Mouse (Mus musculus): Measurements from ENCODE around the gene Slc35b1. TPM values are rescaled to one million over a fixed set of nuclear protein-coding genes. Genes with fewer than 3 reads are reported as not detected.

Slc35b1 gene
- total RNA-seq, 2 experiments from 2014 or later: 36.6 to 43.4 TPM

DNA sequence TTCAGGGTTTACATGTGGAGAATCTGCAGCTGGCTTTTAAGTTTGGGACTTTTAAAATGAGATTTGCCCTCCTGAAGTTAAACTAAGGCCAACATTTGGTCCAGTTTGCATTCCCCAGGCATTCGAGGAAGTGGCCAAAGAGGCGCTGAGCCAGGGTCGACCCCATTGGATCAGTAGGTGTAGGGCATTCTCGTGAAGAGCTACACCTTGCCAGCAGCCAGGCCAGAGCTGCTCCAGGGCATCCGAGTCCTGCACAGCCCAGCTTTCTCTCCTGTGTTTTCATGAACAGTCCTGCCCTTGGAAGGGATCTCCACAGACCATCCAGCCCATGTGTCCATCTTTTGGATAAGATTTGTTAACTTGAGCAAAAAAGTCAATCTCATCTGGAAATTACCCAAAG is 20.1 kb upstream of the Slc35b1 start:
- DNase-seq (ENCODE audit: low spot score): no peak
- intact Hi-C loops (cut with DNase I): no loop called here

DNA sequence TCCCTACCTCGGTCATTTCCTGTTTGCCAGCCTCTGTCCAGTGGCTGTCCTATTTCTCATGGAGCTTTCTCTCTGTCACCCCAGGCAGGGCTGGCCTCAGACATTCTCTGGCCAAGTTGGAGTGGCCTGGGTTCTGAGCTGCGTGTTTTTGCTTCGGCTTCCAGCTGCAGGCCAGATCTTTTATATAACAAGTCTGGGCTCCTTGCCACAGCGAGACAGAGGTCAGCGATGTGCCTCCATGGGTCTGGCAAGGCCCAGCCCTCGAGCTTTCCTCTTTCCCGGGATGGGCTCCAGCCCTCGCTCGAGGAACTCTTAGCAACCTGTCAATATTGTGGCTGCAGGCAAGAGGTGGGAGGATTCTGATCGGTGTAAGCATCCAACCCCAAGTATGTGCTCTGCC is 18.9 kb upstream of the Slc35b1 start:
- intact Hi-C loops (cut with DNase I): loop anchor here (5.0 kb wide), 1 partner anchor 108 kb away; no protein-coding TSS in a partner anchor
- peak; percentile 91 for DNase-seq (ENCODE audit: low spot score)

DNA sequence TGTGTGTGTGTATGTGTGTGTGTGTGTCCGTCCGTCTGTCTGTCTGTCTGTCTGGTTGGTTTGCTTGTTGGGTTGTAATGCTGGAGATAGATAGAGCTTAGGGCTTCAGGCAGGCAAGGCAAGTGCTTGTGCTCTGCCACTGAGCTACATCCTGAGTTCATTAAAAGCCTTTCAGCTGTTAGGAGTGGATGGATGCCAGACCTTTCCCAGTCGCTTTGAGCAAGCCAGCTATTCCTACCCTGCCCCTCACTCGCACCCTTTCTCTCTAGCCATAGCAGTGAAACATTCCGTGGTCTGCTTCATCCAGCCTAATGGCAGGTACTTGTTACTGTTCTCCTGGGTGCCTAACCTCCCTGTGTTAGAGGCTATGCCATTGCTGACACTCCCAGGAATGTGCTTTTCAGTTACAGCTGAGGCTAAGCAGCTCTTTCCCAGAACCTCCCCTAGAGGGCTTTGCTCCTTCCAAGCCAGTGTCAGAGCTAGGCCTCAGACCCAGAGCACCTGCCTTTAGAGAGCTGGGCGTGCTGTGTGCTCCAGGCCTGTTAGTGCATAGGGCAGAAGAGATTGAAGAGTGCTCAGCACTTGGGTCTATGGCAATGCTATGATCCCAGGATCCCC is 18.1 kb upstream of the Slc35b1 start:
- intact Hi-C loops (cut with DNase I): loop anchor here (5.0 kb wide), 1 partner anchor 109 kb away; no protein-coding TSS in a partner anchor
- no peak for DNase-seq (ENCODE audit: low spot score)

DNA sequence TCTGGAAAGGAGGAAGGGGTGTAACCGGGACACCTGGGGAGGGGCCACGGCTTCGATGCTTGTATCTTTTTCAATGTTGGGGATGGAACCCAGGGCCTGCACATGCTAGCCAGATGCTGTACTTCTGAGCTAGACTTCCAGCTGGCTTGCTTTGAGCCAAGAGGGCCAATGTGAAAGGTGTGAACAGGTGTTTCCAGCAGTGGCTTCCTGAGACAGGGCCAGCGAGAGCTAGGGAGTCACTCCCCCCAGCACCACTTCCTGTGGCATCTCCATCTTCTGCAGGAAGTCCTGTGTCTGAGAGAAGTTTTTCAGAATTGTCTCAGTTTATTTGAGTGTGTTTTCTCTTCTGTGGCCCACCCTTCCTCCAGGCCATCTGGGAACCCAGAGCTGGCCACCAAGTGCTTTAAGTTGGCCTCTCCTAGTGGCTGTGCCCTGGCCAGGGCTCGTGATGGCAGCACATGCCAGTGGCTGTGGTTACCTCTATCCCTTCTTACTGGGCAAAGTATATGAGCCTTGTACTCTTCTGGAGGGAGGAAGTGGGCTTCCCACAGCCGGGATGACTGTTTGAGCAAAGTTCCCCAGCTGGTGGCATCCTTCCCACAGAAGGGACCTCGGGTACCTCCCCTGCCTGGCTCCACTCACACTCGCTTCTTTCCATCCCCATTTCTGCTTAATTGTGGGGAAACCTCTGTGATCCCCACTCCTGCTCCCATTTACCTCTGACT is 17.3 kb upstream of the Slc35b1 start:
- intact Hi-C loops (cut with DNase I): loop anchor here (5.0 kb wide), 1 partner anchor 110 kb away; no protein-coding TSS in a partner anchor
- DNase-seq (ENCODE audit: low spot score): no peak

DNA sequence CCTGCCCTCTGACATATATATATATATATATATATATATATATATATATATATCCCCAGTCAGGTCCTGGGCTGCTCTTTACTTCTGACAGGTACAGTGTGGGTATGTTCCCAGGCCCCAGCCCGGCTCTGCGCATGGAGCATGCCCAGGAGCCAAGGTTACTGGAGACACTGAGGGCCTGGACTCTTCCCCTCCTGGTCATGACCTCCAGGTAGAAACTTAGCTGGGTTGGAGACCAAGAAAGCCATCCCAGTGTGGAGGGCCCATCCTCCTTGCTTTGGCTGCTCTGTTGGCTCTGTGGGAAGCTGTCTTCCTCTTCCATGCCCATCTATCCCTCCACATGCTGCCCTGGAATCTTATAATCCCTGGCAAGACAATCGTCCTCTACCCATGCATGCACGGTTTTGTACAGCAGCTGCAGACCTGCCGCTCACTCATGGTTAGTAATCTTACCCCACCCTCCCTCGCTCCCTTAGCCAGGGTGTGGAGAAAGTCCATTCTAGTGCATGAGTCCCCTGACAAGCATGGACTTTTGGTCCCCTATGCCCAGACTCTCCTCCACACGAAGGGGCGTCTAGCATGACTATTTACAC is 16.2 kb upstream of the Slc35b1 start:
- no peak for DNase-seq (ENCODE audit: low spot score)
- intact Hi-C loops (cut with DNase I): loop anchor here (5.0 kb wide), 1 partner anchor 111 kb away; no protein-coding TSS in a partner anchor

DNA sequence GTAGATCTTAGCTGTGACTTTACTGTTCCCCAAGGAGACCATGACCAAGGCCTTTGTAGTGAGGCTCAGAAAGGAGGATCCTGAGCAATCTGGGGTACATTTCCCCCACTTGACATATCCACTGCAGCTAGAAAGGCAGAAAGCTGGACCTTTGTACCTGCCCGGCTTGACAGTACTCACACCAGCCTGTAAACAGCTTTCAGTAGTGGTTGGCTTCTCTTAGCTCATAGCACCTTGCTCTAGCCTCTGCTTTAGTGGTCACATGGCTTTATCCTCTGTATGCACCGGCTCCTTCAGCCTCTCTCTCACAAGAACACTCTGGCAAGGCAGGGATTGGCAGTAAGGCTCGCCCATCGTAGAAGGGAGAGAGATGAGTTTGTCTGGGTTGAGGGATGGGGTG is 15.6 kb upstream of the Slc35b1 start:
- no peak for DNase-seq (ENCODE audit: low spot score)
- intact Hi-C loops (cut with DNase I): loop anchor here (5.0 kb wide), 1 partner anchor 112 kb away; no protein-coding TSS in a partner anchor

- DNase-seq (ENCODE audit: low spot score): peak; percentile 80
- intact Hi-C loops (cut with DNase I): loop anchor here (5.0 kb wide), 1 partner anchor 113 kb away; no protein-coding TSS in a partner anchor
Measured at GRCm38 (mm10) chr11:95369964-95370890, 14.3 kb upstream of the Slc35b1 start.

DNA sequence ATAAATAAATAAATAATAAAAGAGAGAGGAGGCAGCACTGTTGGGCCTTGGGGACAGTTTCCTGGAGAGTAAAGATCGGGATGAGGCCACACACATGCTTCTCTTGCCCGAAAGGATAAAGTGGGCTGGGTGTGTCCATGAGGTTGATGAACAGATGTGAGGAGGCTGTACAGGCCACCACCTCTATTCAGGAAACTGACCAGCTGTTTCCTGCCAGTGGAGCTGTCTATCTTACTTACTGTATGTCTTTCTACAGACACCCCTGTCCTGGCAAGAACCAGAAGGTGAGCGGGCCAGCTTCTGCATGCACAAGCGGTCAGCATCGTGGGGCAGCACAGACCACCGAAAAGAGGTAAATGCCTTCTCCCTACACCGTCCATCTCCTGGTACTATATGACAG is 13.3 kb upstream of the Slc35b1 start:
- intact Hi-C loops (cut with DNase I): no loop called here
- DNase-seq (ENCODE audit: low spot score): no peak

- intact Hi-C loops (cut with DNase I): no loop called here
- DNase-seq (ENCODE audit: low spot score): no peak
Measured at GRCm38 (mm10) chr11:95378926-95379325, 5.6 kb upstream of the Slc35b1 start.

GRCm38 (mm10) chr11:95379552-95379951 is 4.9 kb upstream of the Slc35b1 start:
- intact Hi-C loops (cut with DNase I): no loop called here
- no peak for DNase-seq (ENCODE audit: low spot score)

- intact Hi-C loops (cut with DNase I): loop anchor here (5.0 to 10.0 kb wide), 2 partner anchors 123 to 266 kb away; no protein-coding TSS in a partner anchor
- no peak for DNase-seq (ENCODE audit: low spot score)
Measured at GRCm38 (mm10) chr11:95380711-95381110, 3.8 kb upstream of the Slc35b1 start.

DNA sequence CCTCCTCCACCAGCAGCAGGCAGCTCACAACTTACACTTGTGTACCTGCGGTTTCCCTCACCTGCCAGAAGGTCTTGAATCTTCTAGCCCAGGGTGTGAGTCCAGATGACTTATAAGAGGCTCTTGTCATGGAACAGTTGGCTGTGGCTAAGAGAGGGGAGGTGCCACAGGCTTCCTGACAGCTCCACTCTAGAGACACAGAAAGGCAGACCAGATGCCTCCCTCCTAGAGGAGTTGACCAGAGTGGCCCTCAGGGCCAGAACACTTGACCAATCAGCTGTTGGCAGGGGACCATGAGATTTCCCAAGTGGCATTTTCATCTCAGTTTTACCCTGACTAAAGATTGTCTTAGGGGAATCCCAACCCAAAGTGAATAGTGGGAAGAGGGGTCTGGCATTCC is 3.3 kb upstream of the Slc35b1 start:
- intact Hi-C loops (cut with DNase I): loop anchor here (5.0 to 10.0 kb wide), 2 partner anchors 124 to 266 kb away; no protein-coding TSS in a partner anchor
- DNase-seq (ENCODE audit: low spot score): no peak

DNA sequence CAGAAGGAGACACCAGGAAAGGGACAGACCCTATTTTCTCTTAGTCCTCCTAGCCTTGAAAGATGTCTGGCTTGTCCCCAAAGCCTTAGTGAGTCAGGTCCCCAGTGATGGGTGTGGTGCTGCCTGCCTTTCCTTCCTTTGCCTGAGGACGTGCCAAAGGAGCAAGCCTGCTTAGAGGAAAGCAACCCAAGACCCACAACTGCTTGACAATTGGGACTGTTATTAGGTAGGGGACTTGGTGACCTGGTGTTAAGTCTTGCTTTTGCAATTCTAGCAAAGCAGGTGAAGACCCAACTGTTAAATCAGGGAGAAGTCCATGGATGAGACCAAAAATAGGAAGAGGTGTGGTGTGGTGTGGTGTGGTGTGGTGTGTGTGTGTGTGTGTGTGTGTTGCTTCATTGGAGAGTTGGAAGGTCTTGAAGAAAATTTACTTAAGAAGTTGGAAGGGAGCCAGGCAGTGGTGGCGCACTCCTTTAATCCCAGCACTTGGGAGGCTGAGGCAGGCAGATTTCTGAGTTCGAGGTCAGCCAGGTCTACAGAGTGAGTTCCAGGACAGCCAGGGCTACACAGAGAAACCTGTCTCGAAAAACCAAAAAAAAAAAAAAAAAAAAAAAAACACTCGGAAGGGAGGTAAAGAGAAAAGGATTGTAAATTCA is 1.0 kb upstream of the Slc35b1 start:
- DNase-seq (ENCODE audit: low spot score): peak; percentile 59
- intact Hi-C loops (cut with DNase I): loop anchor here (2.0 to 10.0 kb wide), 3 partner anchors 126 to 269 kb away; no protein-coding TSS in a partner anchor

DNA sequence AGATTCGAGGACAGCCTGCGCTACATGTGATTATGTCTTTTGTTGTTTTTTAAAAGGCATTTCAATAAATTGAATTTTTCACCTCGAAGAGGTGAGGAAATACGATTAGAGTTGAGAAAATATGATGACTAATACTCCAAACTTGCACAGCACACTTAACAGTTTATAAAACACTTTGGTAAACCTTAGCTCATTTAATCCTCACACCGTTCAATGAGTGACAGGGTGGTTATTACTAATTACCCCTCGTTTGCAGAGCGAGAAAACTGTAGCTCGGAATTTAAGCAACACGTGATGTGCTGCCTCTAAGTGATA is 531 bp upstream of the Slc35b1 start:
- no peak for DNase-seq (ENCODE audit: low spot score)
- intact Hi-C loops (cut with DNase I): loop anchor here (1.0 to 10.0 kb wide), 3 partner anchors 74 to 269 kb away; partner anchors contain the start of gene Kat7

DNA sequence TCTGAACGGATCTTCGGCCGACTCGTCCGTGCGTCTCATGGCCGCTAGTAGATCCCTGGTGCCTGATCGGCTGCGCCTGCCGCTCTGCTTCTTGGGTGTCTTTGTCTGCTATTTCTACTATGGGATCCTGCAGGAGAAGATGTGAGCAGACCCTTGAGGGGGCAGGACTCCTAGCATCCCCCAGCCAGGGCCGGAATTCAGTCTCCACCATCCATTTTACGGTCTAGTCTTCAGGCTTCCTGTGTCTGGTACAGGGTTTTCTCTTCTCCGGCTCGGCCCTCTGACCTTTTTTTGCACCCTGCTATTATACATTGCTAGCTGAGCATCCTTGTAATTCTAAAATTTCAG is 455 bp downstream of the Slc35b1 start:
- intact Hi-C loops (cut with DNase I): loop anchor here (1.0 to 10.0 kb wide), 3 partner anchors 75 to 270 kb away; partner anchors contain the start of gene Kat7
- no peak for DNase-seq (ENCODE audit: low spot score)

- DNase-seq (ENCODE audit: low spot score): no peak
- intact Hi-C loops (cut with DNase I): loop anchor here (10.0 kb wide), 1 partner anchor 273 kb away; no protein-coding TSS in a partner anchor
Measured at GRCm38 (mm10) chr11:95387354-95387753, 2.9 kb downstream of the Slc35b1 start.

DNA sequence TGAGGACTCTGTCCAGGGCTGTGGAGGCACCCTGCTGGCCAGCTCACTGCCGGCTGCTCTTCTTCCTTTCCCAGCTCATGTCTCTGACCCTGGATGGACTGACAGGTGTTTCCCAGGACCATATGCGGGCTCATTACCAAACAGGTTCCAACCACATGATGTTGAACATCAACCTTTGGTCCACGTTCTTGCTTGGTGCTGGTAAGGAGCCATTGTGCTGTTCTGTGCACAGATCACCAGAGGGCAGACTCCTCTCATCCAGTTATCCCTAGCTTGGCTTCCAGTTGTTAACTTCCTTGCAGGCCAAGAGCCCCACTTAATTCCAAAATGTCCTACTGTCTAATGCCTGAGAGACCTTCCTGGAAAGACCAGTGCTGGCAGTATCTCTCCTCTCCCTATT is 4.5 kb downstream of the Slc35b1 start:
- intact Hi-C loops (cut with DNase I): loop anchor here (10.0 kb wide), 1 partner anchor 274 kb away; no protein-coding TSS in a partner anchor
- no peak for DNase-seq (ENCODE audit: low spot score)

GRCm38 (mm10) chr11:95390420-95390819 is 5.9 kb downstream of the Slc35b1 start:
- no peak for DNase-seq (ENCODE audit: low spot score)
- intact Hi-C loops (cut with DNase I): no loop called here

DNA sequence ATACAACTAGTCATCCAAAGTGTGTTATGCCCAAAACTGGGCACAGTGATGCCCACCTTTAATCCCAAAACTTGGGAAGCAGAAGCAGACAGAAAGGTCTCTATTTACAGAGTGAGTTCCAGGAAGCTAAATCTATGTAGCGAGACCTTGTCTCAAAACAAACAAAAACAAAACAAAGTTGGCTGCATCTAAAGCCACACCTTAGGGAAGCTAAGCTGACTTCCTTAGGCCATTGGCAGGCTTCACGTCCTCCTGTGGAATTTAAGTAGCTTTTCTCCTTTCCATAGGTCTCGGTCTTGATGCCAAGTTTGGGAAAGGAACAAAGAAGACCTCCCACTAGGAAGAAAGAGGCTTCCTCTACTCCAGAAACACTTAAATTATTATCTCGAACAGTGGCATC is 6.7 kb downstream of the Slc35b1 start:
- DNase-seq (ENCODE audit: low spot score): no peak
- intact Hi-C loops (cut with DNase I): no loop called here
